Comparison of ENCODE assay signal across 21 mouse cellular contexts in genomic region chr1:178712189-178712873, GRCm38 (mm10).
A peak's percentile ranks its signal among the peaks of the same experiment; 100 is the strongest.
DNase-seq lines count a peak whose midpoint lies in the region; ATAC-seq and TF ChIP-seq lines count a peak whose summit lies in the region.
"Had no signal": no experiment of that assay in that cellular context is flagged by ENCODE, and none has a peak within 500 bp of the region (broad histone marks: within the 10 kb centered on the region; RNA-seq: fewer than 3 reads in every experiment).

No protein-coding gene starts in this region.

- no peak for DNase-seq in heart, adult 8-10 months (ENCODE audit: low spot score)
- peak; percentile 96 for DNase-seq in MEL (ENCODE audit: low read depth, low spot score)
- no peak for DNase-seq in lung, postnatal 25 days (ENCODE audit: low spot score)
- DNase-seq: cerebellum, postnatal 36 days; gastrocnemius, adult 2 months; kidney, adult 8-10 months; kidney, postnatal 36 days; layer of hippocampus, adult 9-11 months; lung, embryonic 14.5 days; right cerebral cortex, postnatal 25 days; thymus, adult 2 months had no signal

- no peaks in the 10 kb centered on the region for H3K79me2 ChIP-seq in MEL (ENCODE audit: control insufficient read depth, insufficient read depth, low read length, poor library complexity)

- peaks cover 51% of the 10 kb centered on the region for H3K4me1 ChIP-seq in heart, embryonic 13.5 days
- peaks cover 38 to 60% of the 10 kb centered on the region in 2 experiments for H3K4me1 ChIP-seq in MEL (ENCODE audit: control insufficient read depth in 1 of 2, insufficient read depth in 2 of 2, low read length in 2 of 2)
- H3K4me1 ChIP-seq in liver, embryonic 16.5 days (ENCODE audit: control insufficient read depth, low read depth, low read length), result peaks cover 30% of the 10 kb centered on the region
- H3K4me1 ChIP-seq in forebrain, embryonic 16.5 days (replicated peaks; ENCODE audit: control insufficient read depth, insufficient read depth, low read length), result no peaks in the 10 kb centered on the region
- H3K4me1 ChIP-seq: forebrain, embryonic 15.5 days; hindbrain, embryonic 15.5 days; midbrain, embryonic 15.5 days had no signal

- H3K9me3 ChIP-seq in heart, embryonic 13.5 days, result no peaks in the 10 kb centered on the region
- H3K9me3 ChIP-seq in MEL (replicated peaks; ENCODE audit: insufficient read depth, low read length), result no peaks in the 10 kb centered on the region
- no peaks in the 10 kb centered on the region for H3K9me3 ChIP-seq in liver, embryonic 16.5 days (replicated peaks; ENCODE audit: control insufficient read depth, low read length)
- no peaks in the 10 kb centered on the region for H3K9me3 ChIP-seq in forebrain, embryonic 16.5 days (ENCODE audit: control insufficient read depth, low read length)
- H3K9me3 ChIP-seq: embryonic facial prominence, embryonic 10.5 days; forebrain, embryonic 15.5 days; hindbrain, embryonic 15.5 days; midbrain, embryonic 15.5 days had no signal

- 49% methylated on average over 9 of the region's 9 CpGs for WGBS in heart, embryonic 13.5 days
- 27% methylated on average over 9 of the region's 9 CpGs for WGBS in liver, embryonic 16.5 days (ENCODE audit: insufficient replicate concordance)
- 87% methylated on average over 9 of the region's 9 CpGs for WGBS in forebrain, embryonic 16.5 days

- H3K27me3 ChIP-seq in heart, embryonic 13.5 days (replicated peaks), result no peaks in the 10 kb centered on the region
- no peaks in the 10 kb centered on the region for H3K27me3 ChIP-seq in MEL (ENCODE audit: control insufficient read depth in 1 of 2, insufficient read depth in 2 of 2, low read length in 2 of 2)
- no peaks in the 10 kb centered on the region for H3K27me3 ChIP-seq in liver, embryonic 16.5 days (ENCODE audit: control insufficient read depth, insufficient read depth, low read depth, low read length)
- no peaks in the 10 kb centered on the region for H3K27me3 ChIP-seq in forebrain, embryonic 16.5 days (replicated peaks; ENCODE audit: control insufficient read depth, insufficient read depth, low read length)
- H3K27me3 ChIP-seq: forebrain, embryonic 15.5 days; hindbrain, embryonic 15.5 days; midbrain, embryonic 15.5 days had no signal

- no peak for TF ChIP-seq CTCF in MEL (IDR thresholded peaks at IDR 0.05 in 2 of 3, conservative IDR thresholded peaks at IDR 0.05 in 1 of 3; ENCODE audit: control insufficient read depth in 1 of 3, insufficient read depth in 1 of 3, low read depth in 2 of 3, low read length in 3 of 3, poor library complexity in 1 of 3, severe bottlenecking in 1 of 3)

- no peak overlapping the region for H3K4me2 ChIP-seq in heart, embryonic 13.5 days
- H3K4me2 ChIP-seq in liver, embryonic 16.5 days (ENCODE audit: low read depth, low read length), result peak overlapping the region; percentile 19
- no peak overlapping the region for H3K4me2 ChIP-seq in forebrain, embryonic 16.5 days (ENCODE audit: low read length)
- H3K4me2 ChIP-seq: forebrain, embryonic 15.5 days; hindbrain, embryonic 15.5 days; lung, embryonic 14.5 days; midbrain, embryonic 15.5 days had no signal

- H3K27ac ChIP-seq in heart, embryonic 13.5 days (replicated peaks), result peak overlapping the region; percentile 32; the same call in 1 of the 2 replicates
- peak overlapping the region; percentile 99 for H3K27ac ChIP-seq in MEL (ENCODE audit: control insufficient read depth, low read depth, low read length)
- H3K27ac ChIP-seq in liver, embryonic 16.5 days (ENCODE audit: low read length), result peak overlapping the region; percentile 66; the same call in 1 of the 2 replicates
- no peak overlapping the region for H3K27ac ChIP-seq in forebrain, embryonic 16.5 days (ENCODE audit: low read length)
- H3K27ac ChIP-seq: embryonic facial prominence, embryonic 10.5 days; forebrain, embryonic 15.5 days; gastrocnemius, adult 2 months; hindbrain, embryonic 15.5 days; midbrain, embryonic 15.5 days had no signal

- H3K36me3 ChIP-seq in heart, embryonic 13.5 days, result peaks cover 7% of the 10 kb centered on the region; the same call in 1 of the 2 replicates
- H3K36me3 ChIP-seq in MEL (ENCODE audit: control insufficient read depth in 1 of 2, insufficient read depth in 2 of 2, low read length in 2 of 2), result peaks cover 0 to 56% of the 10 kb centered on the region in 2 experiments; a peak in 2 of 4 replicates
- H3K36me3 ChIP-seq in liver, embryonic 16.5 days (ENCODE audit: control insufficient read depth, insufficient read depth), result no peaks in the 10 kb centered on the region
- H3K36me3 ChIP-seq in forebrain, embryonic 16.5 days (ENCODE audit: control insufficient read depth, insufficient read depth), result no peaks in the 10 kb centered on the region
- H3K36me3 ChIP-seq: forebrain, embryonic 15.5 days; midbrain, embryonic 15.5 days had no signal

- peak in 1 of 2 experiments; percentile 52; a peak in 2 of 4 replicates for TF ChIP-seq POLR2A in MEL (IDR thresholded peaks at IDR 0.05; ENCODE audit: control insufficient read depth in 1 of 2, insufficient read depth in 1 of 2, low read depth in 1 of 2, low read length in 2 of 2, poor library complexity in 1 of 2)

- no peak overlapping the region for H3K9ac ChIP-seq in heart, embryonic 13.5 days
- H3K9ac ChIP-seq in MEL (ENCODE audit: control insufficient read depth, low read depth, low read length, poor library complexity, severe bottlenecking), result peak overlapping the region; percentile 35
- H3K9ac ChIP-seq in liver, embryonic 16.5 days (ENCODE audit: low read depth, low read length), result no peak overlapping the region
- H3K9ac ChIP-seq in forebrain, embryonic 16.5 days (replicated peaks; ENCODE audit: low read depth, low read length), result no peak overlapping the region
- H3K9ac ChIP-seq: forebrain, embryonic 15.5 days; hindbrain, embryonic 15.5 days; lung, embryonic 14.5 days; midbrain, embryonic 15.5 days had no signal

- H3K4me3 ChIP-seq in heart, embryonic 13.5 days, result no peak overlapping the region
- peak overlapping the region in 1 of 2 experiments; percentile 14; a peak in 2 of 4 replicates for H3K4me3 ChIP-seq in MEL (ENCODE audit: control insufficient read depth in 1 of 2, insufficient read depth in 1 of 2, low read depth in 2 of 2, low read length in 2 of 2)
- no peak overlapping the region for H3K4me3 ChIP-seq in liver, embryonic 16.5 days (ENCODE audit: low read depth, low read length)
- no peak overlapping the region for H3K4me3 ChIP-seq in forebrain, embryonic 16.5 days (replicated peaks; ENCODE audit: low read length)
- H3K4me3 ChIP-seq: embryonic facial prominence, embryonic 10.5 days; erythroblast, embryonic 14.5 days; forebrain, embryonic 15.5 days; gastrocnemius, adult 2 months; hindbrain, embryonic 15.5 days; midbrain, embryonic 15.5 days had no signal

- ATAC-seq in heart, embryonic 13.5 days (ENCODE audit: extremely low read depth, insufficient number of reproducible peaks, low FRiP score, low TSS enrichment), result no peak
- ATAC-seq in erythroblast, adult 5-6 weeks (replicated peaks; ENCODE audit: low FRiP score, poor library complexity, severe bottlenecking), result peak; percentile 48; the same call in 1 of the 2 replicates
- peak; percentile 94 for ATAC-seq in liver, embryonic 16.5 days (ENCODE audit: low read depth)
- ATAC-seq in inflammation-experienced regulatory T-cells, adult 6 months, result no peak
- ATAC-seq in forebrain, embryonic 16.5 days, result no peak
- ATAC-seq: forebrain, embryonic 15.5 days; midbrain, embryonic 15.5 days had no signal

- peak; percentile 94 to 96 for TF ChIP-seq EP300 in MEL (IDR thresholded peaks at IDR 0.05; ENCODE audit: low read depth in 1 of 2, low read length in 2 of 2)

- TF ChIP-seq RAD21 in MEL (IDR thresholded peaks at IDR 0.05; ENCODE audit: low read depth, low read length), result no peak

TF ChIP-seq in MEL, 35 proteins besides CTCF, POLR2A, EP300 and RAD21 (continues in another document):
- 0 out of 2 replicates have a peak, but pooled peaks have one; percentile 38 for TF ChIP-seq MAFK (IDR thresholded peaks at IDR 0.05; ENCODE audit: borderline replicate concordance, low read depth, low read length)
- TF ChIP-seq POLR2AphosphoS2 (IDR thresholded peaks at IDR 0.05; ENCODE audit: low read length), result peak; percentile 67
- TF ChIP-seq E2F4 (IDR thresholded peaks at IDR 0.05; ENCODE audit: borderline replicate concordance, low read depth, low read length), result no peak
- peak; percentile 90 for TF ChIP-seq ETS1 (IDR thresholded peaks at IDR 0.05; ENCODE audit: low read depth, low read length)
- TF ChIP-seq ZKSCAN1 (IDR thresholded peaks at IDR 0.05; ENCODE audit: low read depth, low read length), result no peak
- peak; percentile 61; the same call in 1 of the 2 replicates for TF ChIP-seq BHLHE40 (IDR thresholded peaks at IDR 0.05; ENCODE audit: borderline replicate concordance, low read depth, low read length)
- peak; percentile 93 for TF ChIP-seq TAL1 (IDR thresholded peaks at IDR 0.05; ENCODE audit: low read length)
- no peak for TF ChIP-seq POLR2AphosphoS5 (IDR thresholded peaks at IDR 0.05; ENCODE audit: borderline replicate concordance, low read depth, low read length)
- peak; percentile 74 for TF ChIP-seq TBP (IDR thresholded peaks at IDR 0.05; ENCODE audit: low read depth, low read length)
- TF ChIP-seq NRF1 (IDR thresholded peaks at IDR 0.05; ENCODE audit: insufficient read depth, low read depth, low read length, poor library complexity, severe bottlenecking), result no peak
- TF ChIP-seq MEF2A (IDR thresholded peaks at IDR 0.05; ENCODE audit: extremely low read depth, insufficient replicate concordance, low read depth, low read length, poor library complexity, severe bottlenecking), result no peak
- no peak; the same call in 1 of the 2 replicates for TF ChIP-seq CHD2 (IDR thresholded peaks at IDR 0.05; ENCODE audit: low read length)
- peak; percentile 97 for TF ChIP-seq TCF12 (IDR thresholded peaks at IDR 0.05; ENCODE audit: low read depth, low read length)
- no peak for TF ChIP-seq JUND (IDR thresholded peaks at IDR 0.05; ENCODE audit: low read depth, low read length)
- TF ChIP-seq UBTF (IDR thresholded peaks at IDR 0.05; ENCODE audit: borderline replicate concordance, insufficient read depth, low read depth, low read length), result no peak
- peak; percentile 87 for TF ChIP-seq ZMIZ1 (IDR thresholded peaks at IDR 0.05; ENCODE audit: low read depth, low read length)
- no peak for TF ChIP-seq ZC3H11A (IDR thresholded peaks at IDR 0.05; ENCODE audit: low read depth, low read length)
- peak; percentile 99 for TF ChIP-seq GATA1 (IDR thresholded peaks at IDR 0.05; ENCODE audit: low read depth, low read length)
- TF ChIP-seq MYB (IDR thresholded peaks at IDR 0.05; ENCODE audit: low read depth, low read length), result peak; percentile 95
- peak; percentile 44; the same call in 1 of the 2 replicates for TF ChIP-seq HCFC1 (IDR thresholded peaks at IDR 0.05; ENCODE audit: low read depth, low read length)
- 0 out of 2 replicates have a peak, but pooled peaks have one; percentile 61 for TF ChIP-seq MYC (IDR thresholded peaks at IDR 0.05; ENCODE audit: low read depth, low read length)
- TF ChIP-seq ELF1 (IDR thresholded peaks at IDR 0.05; ENCODE audit: low read depth, low read length), result no peak
- TF ChIP-seq RCOR1 (IDR thresholded peaks at IDR 0.05; ENCODE audit: low read depth, low read length), result peak; percentile 93
- no peak for TF ChIP-seq GABPA (IDR thresholded peaks at IDR 0.05; ENCODE audit: low read depth, low read length)

Comparison
In these comparisons a context has a peak if more than half of its experiments do, and no peak if none do; other contexts are left out.
1. ATAC-seq: peak in erythroblast, adult 5-6 weeks (single experiment) and liver, embryonic 16.5 days (single experiment); none in heart, embryonic 13.5 days (single experiment), inflammation-experienced regulatory T-cells, adult 6 months (single experiment) and forebrain, embryonic 16.5 days (single experiment).